ENCODE assay signal across 8 mouse cellular contexts in genomic region chr5:66979332-66980218, GRCm38 (mm10).
A peak's percentile ranks its signal among the peaks of the same experiment; 100 is the strongest.
DNase-seq lines count a peak whose midpoint lies in the region; ATAC-seq and TF ChIP-seq lines count a peak whose summit lies in the region.

No protein-coding gene starts in this region.

- intact Hi-C loops in heart, postnatal 14 days (cut with DNase I): no loop called here

- peak overlapping the region; percentile 53 for H3K27ac ChIP-seq in kidney, adult 2 months (ENCODE audit: insufficient read depth, low read depth, low read length)
- no peak overlapping the region for H3K27ac ChIP-seq in kidney, embryonic 16.5 days (ENCODE audit: low read length)
- H3K27ac ChIP-seq in bone marrow macrophage, adult 2 months (ENCODE audit: insufficient read depth, low read depth, low read length): peak overlapping the region; percentile 67
- H3K27ac ChIP-seq in embryonic facial prominence, embryonic 14.5 days (replicated peaks; ENCODE audit: low read depth, low read length): peak overlapping the region; percentile 64
- H3K27ac ChIP-seq in midbrain, postnatal 0 days (ENCODE audit: low read depth, low read length): 0 out of 2 replicates have a peak overlapping the region, but pooled peaks have one; percentile 32

- DNase-seq in kidney, adult 2 months: peak; percentile 48
- DNase-seq in embryonic facial prominence, embryonic 14.5 days (ENCODE audit: low spot score): peak; percentile 74
- peak; percentile 45 to 59 for DNase-seq in heart, postnatal 14 days
- DNase-seq in midbrain, postnatal 0 days (ENCODE audit: low spot score): peak; percentile 85
- no peak for DNase-seq in testis, postnatal 14 days (ENCODE audit: low spot score)

- no peaks in the 10 kb centered on the region for H3K9me3 ChIP-seq in kidney, embryonic 16.5 days (ENCODE audit: low read length)
- no peaks in the 10 kb centered on the region for H3K9me3 ChIP-seq in embryonic facial prominence, embryonic 14.5 days (ENCODE audit: control insufficient read depth, low read length)
- no peaks in the 10 kb centered on the region for H3K9me3 ChIP-seq in midbrain, postnatal 0 days (ENCODE audit: low read length)

- no peaks in the 10 kb centered on the region for H3K36me3 ChIP-seq in kidney, adult 2 months (ENCODE audit: control insufficient read depth, insufficient read depth, low read length)
- H3K36me3 ChIP-seq in kidney, embryonic 16.5 days (ENCODE audit: insufficient read depth, low read length): no peaks in the 10 kb centered on the region
- peaks cover 25% of the 10 kb centered on the region; the same call in 1 of the 2 replicates for H3K36me3 ChIP-seq in embryonic facial prominence, embryonic 14.5 days (ENCODE audit: control insufficient read depth, insufficient read depth, low read length)
- H3K36me3 ChIP-seq in midbrain, postnatal 0 days (ENCODE audit: insufficient read depth, low read length): no peaks in the 10 kb centered on the region; the same call in 1 of the 2 replicates

- ATAC-seq in kidney, embryonic 16.5 days (ENCODE audit: low FRiP score, low TSS enrichment): no peak
- ATAC-seq in embryonic facial prominence, embryonic 14.5 days (ENCODE audit: low read depth): peak; percentile 73
- ATAC-seq in midbrain, postnatal 0 days (ENCODE audit: low FRiP score): peak; percentile 73
- no peak for ATAC-seq in erythroblast, adult 5-6 weeks (replicated peaks; ENCODE audit: low FRiP score, poor library complexity, severe bottlenecking)

- WGBS in kidney, adult 2 months: 52% methylated on average over 19 of the region's 19 CpGs
- WGBS in kidney, embryonic 16.5 days: 54% methylated on average over 19 of the region's 19 CpGs
- 31% methylated on average over 19 of the region's 19 CpGs for WGBS in embryonic facial prominence, embryonic 14.5 days
- 61% methylated on average over 19 of the region's 19 CpGs for WGBS in midbrain, postnatal 0 days

- no peak for TF ChIP-seq POLR2A in kidney, adult 2 months (IDR thresholded peaks at IDR 0.05; ENCODE audit: low read depth, low read length)
- TF ChIP-seq POLR2A in bone marrow macrophage, adult 2 months (IDR thresholded peaks at IDR 0.05; ENCODE audit: borderline replicate concordance, low read depth, low read length): no peak

- no peak overlapping the region for H3K4me3 ChIP-seq in kidney, adult 2 months (ENCODE audit: insufficient read depth, low read depth, low read length)
- H3K4me3 ChIP-seq in kidney, embryonic 16.5 days (ENCODE audit: low read length): no peak overlapping the region
- peak overlapping the region; percentile 12 for H3K4me3 ChIP-seq in bone marrow macrophage, adult 2 months (ENCODE audit: insufficient read depth, low read length)
- no peak overlapping the region for H3K4me3 ChIP-seq in embryonic facial prominence, embryonic 14.5 days (ENCODE audit: low read depth, low read length)
- no peak overlapping the region for H3K4me3 ChIP-seq in midbrain, postnatal 0 days (ENCODE audit: low read depth, low read length)

- H3K4me2 ChIP-seq in kidney, embryonic 16.5 days (replicated peaks; ENCODE audit: low read depth, low read length): no peak overlapping the region
- peak overlapping the region; percentile 31 for H3K4me2 ChIP-seq in embryonic facial prominence, embryonic 14.5 days (ENCODE audit: low read depth, low read length)
- no peak overlapping the region for H3K4me2 ChIP-seq in midbrain, postnatal 0 days (ENCODE audit: low read depth, low read length, poor library complexity, severe bottlenecking)

- no peak for TF ChIP-seq CTCF in kidney, adult 2 months (conservative IDR thresholded peaks at IDR 0.05; ENCODE audit: insufficient read depth, insufficient read length, low read depth, low read length)
- TF ChIP-seq CTCF in bone marrow macrophage, adult 2 months (IDR thresholded peaks at IDR 0.05; ENCODE audit: low read depth, low read length): no peak
- no peak for TF ChIP-seq CTCF in midbrain, postnatal 0 days (IDR thresholded peaks at IDR 0.05)

- H3K4me1 ChIP-seq in kidney, adult 2 months (ENCODE audit: control insufficient read depth, insufficient read depth, low read length): peaks cover 4% of the 10 kb centered on the region; the same call in 1 of the 2 replicates
- H3K4me1 ChIP-seq in kidney, embryonic 16.5 days (ENCODE audit: insufficient read depth, low read length): peaks cover 7% of the 10 kb centered on the region; the same call in 1 of the 2 replicates
- H3K4me1 ChIP-seq in bone marrow macrophage, adult 2 months (ENCODE audit: control insufficient read depth, insufficient read depth, low read length): peaks cover 20% of the 10 kb centered on the region
- H3K4me1 ChIP-seq in embryonic facial prominence, embryonic 14.5 days (ENCODE audit: control insufficient read depth, insufficient read depth, low read length): peaks cover 15% of the 10 kb centered on the region
- no peaks in the 10 kb centered on the region for H3K4me1 ChIP-seq in midbrain, postnatal 0 days (ENCODE audit: insufficient read depth, low read length)

- H3K27me3 ChIP-seq in kidney, adult 2 months (replicated peaks; ENCODE audit: control insufficient read depth, insufficient read depth, low read length): no peaks in the 10 kb centered on the region
- H3K27me3 ChIP-seq in kidney, embryonic 16.5 days (ENCODE audit: insufficient read depth, low read length): no peaks in the 10 kb centered on the region
- H3K27me3 ChIP-seq in embryonic facial prominence, embryonic 14.5 days (replicated peaks; ENCODE audit: control insufficient read depth, insufficient read depth, low read length): no peaks in the 10 kb centered on the region
- no peaks in the 10 kb centered on the region for H3K27me3 ChIP-seq in midbrain, postnatal 0 days (ENCODE audit: insufficient read depth, low read length)

- no peak overlapping the region for H3K9ac ChIP-seq in kidney, embryonic 16.5 days (replicated peaks; ENCODE audit: low read length)
- no peak overlapping the region for H3K9ac ChIP-seq in embryonic facial prominence, embryonic 14.5 days (ENCODE audit: low read depth, low read length)
- no peak overlapping the region for H3K9ac ChIP-seq in midbrain, postnatal 0 days (replicated peaks; ENCODE audit: low read length, poor library complexity, severe bottlenecking)

Comparison
In these comparisons a context has a peak if more than half of its experiments do, and no peak if none do; other contexts are left out.
1. ATAC-seq: peak in embryonic facial prominence, embryonic 14.5 days (single experiment) and midbrain, postnatal 0 days (single experiment); none in kidney, embryonic 16.5 days (single experiment) and erythroblast, adult 5-6 weeks (single experiment).